Mouse (Mus musculus): ENCODE results near the gene Syne2.

The Syne2 gene

DNA sequence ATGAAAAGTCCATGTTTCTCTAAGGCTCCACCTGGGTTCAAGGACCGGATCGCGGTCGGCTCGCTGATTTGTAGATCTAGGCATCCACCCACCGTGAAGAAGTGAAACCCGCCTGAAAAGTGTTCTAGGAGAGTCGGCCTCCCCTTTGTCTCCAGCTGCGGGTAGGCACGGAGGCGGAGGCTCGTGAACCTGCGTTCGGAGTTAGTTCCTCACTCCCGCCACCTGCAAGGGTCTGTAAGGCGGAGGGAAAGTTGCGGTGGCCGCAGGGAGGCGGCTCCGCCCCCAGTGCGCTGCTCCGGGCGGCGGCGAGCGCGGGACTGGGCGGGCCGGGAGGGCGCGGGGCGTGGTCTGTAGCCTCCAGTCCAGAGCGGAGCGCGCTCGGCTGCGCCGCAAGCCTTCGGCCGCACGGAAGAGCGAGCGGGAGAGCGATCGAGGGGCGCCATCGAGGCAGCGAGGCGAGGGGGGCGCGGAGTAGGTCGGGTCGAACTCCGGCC lies at the start of gene Syne2:
Syne2 (plus strand) TSS at position 176 of the 494 bp plus-strand sequence.
- DNase-seq (ENCODE audit: low read depth), result peak; percentile 56

DNA sequence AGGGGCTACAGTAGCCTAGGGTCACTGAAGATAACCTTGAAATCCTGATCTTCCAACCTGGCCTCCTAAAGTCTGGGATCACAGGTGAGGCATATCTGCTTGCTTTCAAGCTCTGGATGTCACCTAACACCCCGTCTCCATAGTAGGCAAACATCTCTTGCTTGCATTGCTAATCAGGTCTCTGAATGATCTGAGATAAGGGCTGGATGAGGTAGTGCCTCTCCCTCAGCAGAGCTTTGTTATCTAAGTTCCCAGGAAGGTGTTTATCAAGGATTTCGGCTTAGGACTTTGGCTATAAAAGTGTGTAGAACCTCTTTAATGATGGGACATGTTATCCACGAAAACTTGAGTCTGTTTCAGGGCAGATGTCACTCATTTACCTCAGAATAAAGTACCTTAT lies 46.5 kb upstream of the Syne2 start:
- no peak for DNase-seq (ENCODE audit: low read depth)

DNA sequence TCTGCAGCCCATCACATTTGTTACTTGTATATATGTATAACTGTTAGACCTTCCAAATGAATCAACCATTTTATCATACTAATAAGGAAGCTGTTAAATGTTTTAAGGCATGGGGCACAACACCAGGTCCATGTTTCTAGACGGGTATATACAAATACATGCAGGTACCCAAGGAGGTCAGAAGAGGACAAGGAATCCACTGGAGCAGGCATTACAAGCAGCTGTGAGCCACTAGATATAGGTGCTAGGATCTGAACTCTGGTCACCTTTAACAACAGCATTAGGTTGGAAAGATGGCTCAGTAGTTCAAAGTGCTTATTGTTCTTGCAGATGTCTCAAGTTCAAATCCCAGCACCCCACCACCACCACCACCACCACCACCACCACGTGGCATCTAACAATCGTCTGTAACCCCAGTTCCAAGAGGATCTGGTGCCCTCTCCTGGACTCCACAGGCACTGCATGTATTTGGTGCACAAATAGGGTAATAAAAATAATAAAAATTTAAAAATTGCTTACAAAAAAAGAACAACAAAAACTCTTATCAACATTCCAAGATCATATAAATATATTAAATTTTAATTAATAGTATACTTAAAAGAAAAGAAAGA lies 45.4 kb upstream of the Syne2 start:
- DNase-seq (ENCODE audit: low read depth), result peak; percentile 39

DNA sequence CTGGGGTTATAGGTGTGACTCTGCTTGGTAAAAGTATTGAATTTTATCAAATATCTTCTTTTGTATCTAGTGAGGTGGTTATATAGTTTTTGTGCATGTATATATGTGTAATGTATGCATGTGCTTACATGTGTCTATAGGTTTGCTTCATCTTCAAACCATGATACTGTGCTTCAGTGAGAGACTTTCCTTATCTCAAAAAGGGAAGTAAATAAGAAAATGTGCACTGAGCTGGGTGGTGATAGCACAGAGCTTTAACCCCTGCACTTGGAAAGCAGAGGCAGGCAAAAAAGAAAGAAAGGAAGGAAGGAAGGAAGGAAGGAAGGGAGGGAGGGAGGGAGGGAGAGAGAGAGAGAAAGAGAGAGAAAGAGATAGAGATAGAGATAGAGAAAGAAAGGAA lies 36.5 kb upstream of the Syne2 start:
- DNase-seq (ENCODE audit: low read depth), result no peak

DNA sequence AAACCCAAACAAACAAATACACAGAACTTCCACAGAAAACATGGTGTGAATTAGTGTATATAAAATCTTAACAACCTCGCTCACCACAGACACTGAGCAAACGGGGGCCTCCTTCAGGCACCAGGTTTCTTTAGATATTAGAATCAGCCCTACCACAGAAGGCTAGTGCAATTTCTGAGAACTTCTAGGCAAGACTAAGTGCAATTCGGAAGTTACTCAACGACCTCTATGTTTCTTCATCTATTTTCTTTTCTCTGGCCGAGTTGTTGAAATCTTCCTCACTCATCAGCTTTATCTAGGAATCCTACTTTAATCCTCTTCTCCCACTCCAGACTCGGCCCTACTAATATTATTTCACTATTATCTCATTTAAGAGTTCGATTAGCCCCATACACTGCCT lies 35.9 kb upstream of the Syne2 start:
- no peak for DNase-seq (ENCODE audit: low read depth)

DNA sequence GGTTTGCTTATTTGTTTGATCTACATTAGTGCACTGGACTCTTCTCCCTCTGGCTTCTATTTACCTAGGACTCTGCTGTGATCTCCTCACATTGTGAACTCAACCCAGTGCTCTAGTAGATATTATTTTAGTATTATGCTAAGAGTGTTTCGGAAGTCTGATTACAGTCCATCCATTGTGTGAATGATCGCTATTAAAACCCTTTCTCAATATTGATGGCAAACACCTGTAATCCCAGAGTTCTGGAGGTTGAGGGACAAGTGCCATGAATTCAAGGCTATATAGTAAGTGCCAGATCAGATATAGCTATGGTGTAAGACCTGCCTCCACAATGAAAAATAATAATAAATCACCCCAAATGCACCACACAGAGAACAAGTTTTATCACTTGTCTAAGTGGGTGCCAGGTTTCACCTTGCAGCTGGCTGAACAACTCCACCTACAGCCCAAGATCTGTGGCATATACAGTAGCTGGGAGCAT lies 33.6 kb upstream of the Syne2 start:
- DNase-seq (ENCODE audit: low read depth), result no peak

DNA sequence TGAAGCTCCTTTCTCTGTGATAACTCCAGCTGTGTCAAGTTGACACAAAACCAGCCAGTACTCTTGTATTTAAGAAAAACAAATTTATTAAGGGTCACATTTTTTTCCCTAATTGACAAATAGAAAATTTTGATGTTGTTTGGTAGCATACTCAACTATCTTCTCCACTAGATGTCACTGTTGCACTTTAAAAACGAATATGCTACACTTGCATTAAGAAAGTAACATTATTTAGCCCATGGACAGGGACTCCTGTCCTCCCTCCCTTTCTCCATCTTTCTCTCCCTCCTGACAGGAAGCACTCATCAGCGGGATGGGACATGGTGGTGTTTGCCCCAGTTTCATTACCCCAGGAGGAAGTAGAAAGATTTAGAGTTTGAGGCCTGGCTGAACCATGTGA lies 31.3 kb upstream of the Syne2 start:
- DNase-seq (ENCODE audit: low read depth), result peak; percentile 42

DNA sequence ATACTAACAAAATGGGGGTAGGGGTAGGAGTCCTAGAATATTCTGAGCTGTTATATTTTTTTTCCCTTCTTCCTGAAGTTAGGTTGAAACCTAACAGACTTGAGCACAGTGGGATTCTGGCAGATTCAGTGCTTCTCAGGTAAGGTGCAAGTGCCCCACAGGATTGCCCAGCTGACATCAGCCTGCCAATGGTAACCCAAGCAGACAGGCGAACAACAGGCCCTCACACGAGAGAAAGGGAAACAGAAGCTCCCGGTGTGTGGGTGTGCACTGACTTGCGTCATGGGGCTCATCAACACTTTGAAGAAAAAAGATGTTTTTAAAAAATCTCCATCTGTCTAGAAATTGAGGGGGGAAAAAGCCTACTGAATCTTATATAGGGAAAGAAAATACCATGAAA lies 28.5 kb upstream of the Syne2 start:
- DNase-seq (ENCODE audit: low read depth), result no peak

DNA sequence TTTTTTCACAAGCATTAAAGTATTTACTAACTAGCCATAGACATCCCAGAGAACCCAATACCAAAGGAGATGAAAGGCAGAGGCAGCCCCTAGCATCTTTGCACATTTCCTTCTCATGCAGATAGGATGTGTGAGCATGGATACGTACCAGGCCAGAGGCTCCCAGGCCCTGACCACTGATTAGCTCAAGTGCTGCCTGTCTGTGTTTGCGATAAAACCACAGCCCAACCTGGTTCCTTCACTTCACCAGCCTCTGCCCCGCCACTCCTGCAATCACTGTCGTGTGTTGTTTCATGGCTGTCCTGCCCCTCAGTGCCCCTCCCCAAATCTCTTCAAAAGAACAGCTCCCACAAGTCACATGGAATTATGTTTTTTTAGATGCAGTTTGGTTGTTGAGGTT lies 23.4 kb upstream of the Syne2 start:
- no peak for DNase-seq (ENCODE audit: low read depth)

DNA sequence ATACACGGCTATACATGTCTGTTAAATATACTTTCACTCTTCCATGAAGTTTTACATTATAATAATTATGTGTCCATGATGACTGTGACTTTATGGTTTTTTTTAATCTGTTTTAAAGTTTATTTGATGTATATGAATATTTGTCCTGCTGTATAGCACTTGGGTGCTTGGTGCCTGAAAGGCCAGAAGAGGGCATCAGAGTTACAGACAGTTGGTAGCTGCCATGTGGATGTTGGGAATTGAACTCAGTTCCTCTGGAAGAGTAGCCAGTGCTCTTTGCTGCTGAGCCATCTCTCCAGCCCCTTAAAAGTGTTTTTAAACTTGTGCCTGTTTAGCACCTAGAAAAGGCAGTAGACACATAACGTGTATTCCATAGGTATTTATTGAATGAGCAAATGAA lies 21.4 kb upstream of the Syne2 start:
- DNase-seq (ENCODE audit: low read depth), result no peak

DNA sequence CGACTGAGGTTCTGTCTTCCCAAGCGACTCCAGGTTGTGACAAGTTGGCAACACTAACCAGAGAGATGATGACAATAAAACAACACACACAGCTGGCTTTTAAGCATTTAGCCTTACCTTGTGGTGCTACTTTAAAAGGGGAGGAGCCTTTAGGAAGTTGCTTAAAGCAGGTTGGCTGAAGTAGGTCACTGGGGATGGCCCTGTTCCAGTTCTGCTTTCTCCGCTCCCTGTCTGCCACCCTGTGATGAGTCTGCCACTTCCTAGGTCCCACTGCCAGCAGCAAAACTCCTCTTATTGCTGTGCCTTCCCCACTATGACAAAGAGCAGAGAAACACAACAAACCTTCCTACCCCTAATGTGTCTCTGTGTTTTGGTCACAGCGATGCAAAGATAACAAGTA lies 11.7 kb upstream of the Syne2 start:
- no peak for DNase-seq (ENCODE audit: low read depth)

DNA sequence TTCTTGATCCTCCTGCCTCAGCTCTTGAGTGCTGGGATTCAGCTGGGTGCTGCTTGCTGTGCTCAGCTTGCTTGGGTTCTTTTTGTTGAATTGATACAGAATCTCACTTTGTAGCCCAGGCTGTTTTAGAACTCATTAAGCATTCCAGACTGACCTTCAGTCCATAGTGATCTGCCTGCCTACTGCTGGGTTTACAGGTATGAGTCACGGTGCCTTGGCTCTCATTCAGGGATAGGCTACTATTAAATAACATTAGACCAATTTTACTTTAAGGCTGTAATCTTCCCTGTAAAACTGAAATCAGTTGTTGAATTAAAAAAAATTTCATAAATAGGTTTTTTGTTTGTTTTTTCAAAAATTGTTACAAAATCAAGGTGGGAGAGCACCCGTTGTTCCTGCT lies 4.2 kb upstream of the Syne2 start:
- DNase-seq (ENCODE audit: low read depth), result no peak

DNA sequence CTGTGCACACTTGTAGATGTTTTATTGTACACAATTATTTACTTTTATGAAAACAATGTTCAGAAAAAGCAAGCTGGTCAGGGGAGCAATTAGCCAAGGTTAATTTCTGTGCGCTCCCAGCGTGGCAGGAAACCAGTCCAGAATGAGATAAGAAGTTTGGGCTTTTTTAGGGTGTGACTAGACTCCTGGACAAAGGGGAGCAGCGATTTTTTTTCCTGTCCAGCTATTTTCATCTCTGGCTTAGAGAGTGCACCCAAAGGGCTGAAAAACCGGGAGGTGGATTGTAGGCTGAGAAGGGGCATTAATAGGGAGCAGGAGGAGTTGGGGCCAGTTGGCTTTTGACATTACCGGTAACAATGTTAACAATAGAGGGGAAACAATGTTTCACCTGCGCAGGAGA lies 3.4 kb upstream of the Syne2 start:
- no peak for DNase-seq (ENCODE audit: low read depth)

DNA sequence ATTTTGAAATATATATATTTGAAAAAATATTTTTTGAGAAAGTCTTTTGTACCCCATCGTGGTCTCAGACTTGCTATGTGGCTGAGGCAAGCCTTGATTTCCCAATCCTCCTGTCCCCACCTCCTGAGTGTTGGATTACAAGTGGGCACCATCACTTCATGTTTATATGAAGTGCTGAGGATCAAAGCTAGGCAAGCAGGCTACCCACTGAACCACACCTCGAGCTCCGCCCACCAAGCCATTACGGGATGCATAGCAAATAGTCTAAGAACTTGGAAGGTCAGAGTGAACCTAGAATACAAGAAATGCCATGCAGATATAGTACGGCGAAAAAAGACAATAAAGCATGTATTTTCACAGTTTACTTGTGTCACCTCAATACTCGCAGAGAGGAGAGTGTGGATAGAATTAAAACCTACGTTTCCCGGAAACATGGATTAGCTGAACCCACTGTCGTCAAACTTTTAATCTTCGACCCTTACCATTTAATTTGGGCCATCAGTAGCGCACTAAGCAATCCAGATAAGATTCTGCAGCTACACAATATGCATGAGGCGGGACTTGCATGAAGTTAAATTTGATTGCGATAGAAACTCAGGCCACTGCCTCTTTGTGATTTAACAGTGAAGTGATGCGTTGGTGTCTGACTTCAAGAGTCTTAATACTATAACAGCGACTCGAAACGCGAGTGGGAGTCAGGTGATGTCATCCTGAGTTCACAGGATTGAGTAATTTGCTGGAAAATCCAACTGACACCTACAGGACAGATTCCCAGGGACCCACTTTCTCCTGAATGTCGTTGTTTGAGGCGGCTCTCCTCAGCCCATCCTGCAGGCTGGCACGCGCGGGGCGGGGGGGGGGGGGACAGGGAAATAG lies 715 bp upstream of the Syne2 start:
- no peak for DNase-seq (ENCODE audit: low read depth)

DNA sequence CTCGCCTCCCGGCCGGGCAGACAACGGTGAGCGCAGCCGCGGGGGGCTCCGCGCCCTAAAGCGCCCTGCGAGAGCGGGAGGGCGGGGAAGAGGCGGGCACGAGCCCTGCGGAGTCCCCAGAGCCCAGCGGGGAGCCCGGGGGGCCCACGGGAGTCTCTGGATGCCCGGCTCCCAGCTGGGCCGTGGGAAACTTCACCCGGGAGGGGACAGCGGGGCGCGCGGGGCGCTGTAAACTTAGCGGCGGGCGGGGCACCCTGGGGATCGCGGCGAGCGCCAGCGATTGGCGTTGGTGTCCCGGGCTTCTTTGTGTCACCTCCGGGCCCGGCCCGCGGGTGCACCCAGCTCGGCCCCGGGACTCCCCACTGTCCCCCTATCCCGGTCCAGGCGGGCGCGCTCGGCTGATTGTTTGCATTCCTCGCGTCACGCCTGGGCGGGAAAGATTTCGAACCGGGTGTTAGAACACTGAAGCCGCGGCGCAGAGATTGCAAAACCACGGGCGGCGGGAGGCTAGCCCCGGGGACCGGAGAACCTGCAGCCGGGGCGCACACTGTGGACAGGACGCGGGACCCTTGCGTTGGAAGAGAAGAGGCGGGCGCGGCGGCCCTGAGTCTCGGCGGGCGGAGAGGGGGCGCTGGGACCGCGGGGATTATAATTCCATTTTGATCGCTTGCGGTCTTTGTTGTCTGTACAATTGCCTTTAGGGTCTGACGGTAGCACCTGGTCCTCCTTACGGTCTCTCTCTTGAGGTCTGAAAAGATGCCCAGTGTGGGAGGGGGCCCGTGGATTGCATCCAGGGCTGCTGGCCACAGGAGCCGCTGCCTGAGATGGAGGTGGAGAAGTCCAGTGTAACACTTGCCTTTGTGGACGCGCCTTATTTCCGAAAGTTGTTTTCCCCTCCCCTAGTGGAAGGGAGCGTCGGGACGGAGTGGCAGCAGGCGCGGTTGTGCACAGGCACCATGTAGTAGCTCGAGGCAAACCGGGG lies 810 bp downstream of the Syne2 start:
- DNase-seq (ENCODE audit: low read depth), result peak; percentile 4

DNA sequence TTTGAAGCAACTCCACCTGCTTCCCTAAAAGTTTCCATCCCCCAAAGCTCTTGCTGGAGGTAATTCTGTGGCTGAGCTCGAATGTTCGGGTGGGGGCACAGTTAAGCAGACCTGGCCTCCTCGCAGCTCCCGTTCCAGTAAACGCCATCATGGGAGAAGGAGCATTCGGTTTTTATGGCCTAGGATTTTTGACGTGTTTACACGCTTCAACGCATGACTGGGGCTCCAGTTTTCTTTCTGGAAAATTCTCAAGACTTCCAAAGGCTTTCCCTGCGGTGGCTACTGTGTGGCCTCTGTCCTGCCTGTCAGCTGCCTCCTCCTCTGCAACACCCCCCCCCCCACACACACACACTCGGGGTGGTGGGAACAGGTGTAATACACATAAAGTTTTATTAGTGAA lies 1.5 kb downstream of the Syne2 start:
- DNase-seq (ENCODE audit: low read depth), result no peak

DNA sequence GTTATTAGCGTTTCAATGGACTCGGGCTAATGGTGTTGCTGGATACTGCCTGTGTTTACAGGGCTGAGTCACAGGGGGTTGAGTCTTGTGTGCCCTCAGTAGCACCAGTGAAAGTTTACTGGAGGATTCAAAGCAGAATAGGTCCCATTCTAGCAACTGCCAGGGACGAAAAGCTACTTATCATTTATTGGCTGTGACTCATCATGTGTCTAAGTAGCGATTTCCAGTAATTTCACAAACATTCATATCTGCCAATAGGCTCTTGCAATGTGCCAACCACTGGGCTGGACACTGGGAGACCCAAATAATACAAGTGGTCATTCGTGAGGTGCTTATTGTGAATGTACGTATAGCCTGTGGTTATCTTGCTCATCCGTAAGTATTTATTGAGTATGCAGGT lies 2.3 kb downstream of the Syne2 start:
- DNase-seq (ENCODE audit: low read depth), result no peak

DNA sequence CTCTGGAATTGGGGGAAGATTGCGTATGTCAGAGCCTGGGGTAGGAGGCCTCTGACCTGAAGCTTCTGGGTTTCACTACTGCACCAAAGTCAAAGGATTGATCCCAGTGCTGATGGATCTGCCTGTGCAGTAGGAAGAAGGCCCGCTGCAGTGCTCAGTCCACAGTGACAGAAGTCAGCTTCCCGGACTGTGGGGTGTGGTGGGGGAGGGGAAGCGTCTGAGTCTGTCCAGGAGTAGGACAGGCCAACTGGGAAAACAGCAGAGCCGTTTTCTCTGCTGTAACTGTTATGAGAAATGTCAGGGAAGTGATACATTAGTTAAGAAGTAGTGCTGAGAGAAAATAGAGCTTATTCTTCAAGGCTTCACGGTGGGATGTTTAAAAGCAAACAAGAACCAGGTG lies 4.2 kb downstream of the Syne2 start:
- DNase-seq (ENCODE audit: low read depth), result no peak

DNA sequence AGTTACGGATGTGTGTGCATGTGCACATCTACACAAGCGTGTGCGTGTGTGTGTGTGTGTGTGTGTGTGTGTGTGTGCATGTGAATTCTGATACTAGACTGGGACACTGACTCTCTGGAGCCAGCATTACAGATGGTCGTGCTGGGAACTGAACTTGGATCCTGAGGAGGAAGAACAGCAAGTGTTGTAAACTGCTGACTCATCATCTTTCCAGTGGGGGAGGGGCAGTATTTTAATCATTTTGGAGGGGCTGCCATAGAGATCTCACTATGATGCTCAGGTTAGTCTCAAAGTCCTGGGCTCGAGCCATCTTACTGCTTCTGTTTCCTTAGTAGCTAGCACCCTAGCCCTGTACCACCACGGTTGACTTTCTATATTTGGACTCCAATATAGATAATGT lies 5.5 kb downstream of the Syne2 start:
- no peak for DNase-seq (ENCODE audit: low read depth)

DNA sequence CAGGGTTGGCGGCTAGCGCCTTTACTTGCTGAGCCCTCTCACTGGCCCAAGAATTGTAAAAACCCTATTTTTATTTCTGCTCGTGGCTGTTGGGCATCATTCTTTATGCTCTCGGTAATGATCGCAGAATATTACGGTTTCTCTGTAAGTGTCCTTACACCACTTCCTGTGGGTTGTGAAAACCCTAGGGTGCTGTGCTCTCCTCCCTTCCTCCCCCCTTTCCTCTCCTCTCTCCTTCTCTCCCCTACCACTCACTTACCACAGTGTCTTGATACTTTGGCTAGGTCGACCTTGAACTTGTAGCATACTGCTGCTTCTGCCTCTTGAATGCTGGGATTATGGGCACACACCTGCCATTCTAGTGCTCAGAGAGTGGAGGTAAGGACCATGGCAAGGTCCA lies 7.5 kb downstream of the Syne2 start:
- DNase-seq (ENCODE audit: low read depth), result no peak

DNA sequence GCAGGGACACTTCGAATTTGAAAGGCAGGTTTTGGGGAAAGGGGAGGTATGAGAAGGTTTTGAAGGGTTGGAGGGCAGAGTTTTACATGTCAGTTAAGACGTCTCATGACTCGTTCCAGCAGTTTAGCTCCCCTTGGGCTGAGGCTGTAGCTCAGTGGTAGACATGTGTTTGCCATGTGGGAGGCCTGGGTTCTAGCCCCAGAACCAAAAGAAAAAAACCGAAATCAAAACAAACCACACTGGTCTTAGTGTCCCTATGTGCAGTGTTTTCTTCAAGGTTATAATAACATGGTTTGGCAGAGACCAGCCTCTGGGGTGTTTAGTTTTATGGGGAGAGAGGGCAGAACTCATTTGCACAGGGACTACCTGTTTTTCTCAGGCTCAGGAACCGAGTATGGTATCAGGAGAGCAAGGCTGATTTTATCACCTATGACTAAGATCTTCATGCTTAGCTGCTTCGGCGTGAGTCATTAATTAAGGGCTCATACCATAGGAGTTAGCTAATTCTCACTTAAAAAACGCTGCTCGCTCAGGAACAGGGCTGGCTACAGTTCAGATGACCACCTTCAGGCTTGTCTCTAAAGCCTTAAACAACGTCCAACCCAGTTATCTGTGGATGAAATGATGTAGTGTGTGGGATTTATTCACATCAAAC lies 8.9 kb downstream of the Syne2 start:
- no peak for DNase-seq (ENCODE audit: low read depth)

DNA sequence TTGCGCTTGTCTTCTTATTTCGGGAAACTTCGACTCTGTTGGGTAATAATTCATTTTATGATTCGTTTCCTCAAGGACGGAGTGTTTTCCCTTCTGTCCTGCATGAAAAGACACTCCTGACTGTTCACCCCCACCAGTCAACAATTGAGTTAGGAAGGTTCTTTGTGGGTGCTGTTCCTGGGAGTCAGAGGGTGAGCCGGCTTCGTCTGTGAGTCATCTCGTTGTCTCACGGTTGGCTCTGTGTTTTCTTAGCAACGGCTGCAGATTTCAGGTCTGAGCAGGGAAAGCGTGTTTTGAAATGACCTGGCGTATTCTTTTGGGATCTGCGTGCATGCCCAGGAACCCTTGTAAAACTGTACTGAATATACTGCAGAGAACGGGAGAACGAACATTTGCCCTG lies 9.8 kb downstream of the Syne2 start:
- no peak for DNase-seq (ENCODE audit: low read depth)

All from c-Kit-positive CD71-positive TER-119-negative erythroid progenitor cells, embryonic 14.5 days (primary cell).